Mouse (Mus musculus): ENCODE results near the gene Rgl2.
"Not testable (repeated sequence)": the region's sequence is repeated elsewhere in the genome, so short reads cannot be mapped to it uniquely, and the experiment has no call there.

The Rgl2 gene

DNA sequence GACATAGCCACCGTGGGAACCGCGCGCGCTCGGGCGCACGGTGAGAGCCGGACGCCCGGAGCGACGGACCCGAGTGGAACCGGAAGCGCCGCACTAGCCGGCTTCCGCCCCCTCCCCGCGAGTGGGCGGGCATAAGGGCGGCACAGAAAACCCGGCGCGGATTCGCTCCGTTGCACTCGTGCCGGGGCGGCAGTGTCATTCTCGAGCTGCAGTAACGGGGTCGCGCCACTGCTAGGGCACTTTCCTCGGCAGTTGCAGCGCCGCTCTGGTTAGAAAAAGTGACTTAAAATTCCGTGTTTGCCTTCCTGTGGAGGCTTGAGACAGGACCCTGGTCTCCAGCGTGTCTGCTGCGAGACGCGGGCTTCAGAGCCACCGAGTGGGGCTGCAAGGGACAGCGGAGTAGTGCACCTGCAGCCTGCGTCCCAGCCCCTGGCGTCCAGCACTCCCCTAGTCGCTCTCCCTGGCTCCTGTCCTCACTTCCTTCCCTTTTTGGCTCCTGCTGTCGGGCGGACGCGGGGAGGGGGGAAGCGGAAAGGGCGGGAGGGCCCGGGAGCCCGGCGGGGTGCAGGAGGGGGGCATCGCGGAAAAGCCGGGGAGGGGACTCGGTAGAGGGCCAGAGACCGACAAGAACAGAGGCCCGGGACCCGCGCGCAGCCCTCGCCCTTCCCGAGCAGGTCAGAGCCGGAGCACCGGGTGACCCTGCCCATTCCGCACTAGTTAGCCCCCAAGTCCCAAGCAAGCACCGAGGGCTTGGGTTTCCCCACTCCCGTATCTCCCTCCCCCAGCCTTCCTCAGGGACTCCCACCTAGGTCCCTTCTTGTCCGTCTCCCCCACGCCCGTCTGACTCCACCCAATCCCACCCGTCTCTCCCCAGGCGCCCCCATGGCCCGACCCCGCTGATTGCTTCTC is at the start of gene Rgl2:
TSS of gene Rgl2 (plus strand) at position 173 of the 909 bp plus-strand sequence.
- peak; percentile 89 for DNase-seq (ENCODE audit: low read depth)

DNA sequence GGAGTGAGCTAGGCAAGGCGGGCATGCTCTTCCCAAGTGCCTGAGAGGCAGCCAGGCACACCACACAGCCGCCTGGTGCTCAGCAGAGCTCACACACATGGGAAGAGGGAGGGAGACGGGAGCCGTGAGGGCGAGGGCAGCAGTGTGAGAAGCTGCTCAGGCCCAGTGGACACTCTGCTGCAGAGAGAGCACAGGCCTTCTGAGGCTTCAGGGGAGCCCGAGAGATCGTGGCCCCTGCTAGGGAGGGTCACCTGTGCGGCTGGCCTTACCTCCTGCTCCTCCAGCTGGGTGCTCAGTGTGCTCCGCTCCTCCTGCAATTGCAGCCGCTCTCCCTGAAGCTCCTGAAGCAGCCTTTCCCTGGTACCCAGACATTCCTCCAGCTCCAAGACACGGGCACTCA is 45.0 kb upstream of the Rgl2 start:
- DNase-seq (ENCODE audit: low read depth) = not testable (repeated sequence)

DNA sequence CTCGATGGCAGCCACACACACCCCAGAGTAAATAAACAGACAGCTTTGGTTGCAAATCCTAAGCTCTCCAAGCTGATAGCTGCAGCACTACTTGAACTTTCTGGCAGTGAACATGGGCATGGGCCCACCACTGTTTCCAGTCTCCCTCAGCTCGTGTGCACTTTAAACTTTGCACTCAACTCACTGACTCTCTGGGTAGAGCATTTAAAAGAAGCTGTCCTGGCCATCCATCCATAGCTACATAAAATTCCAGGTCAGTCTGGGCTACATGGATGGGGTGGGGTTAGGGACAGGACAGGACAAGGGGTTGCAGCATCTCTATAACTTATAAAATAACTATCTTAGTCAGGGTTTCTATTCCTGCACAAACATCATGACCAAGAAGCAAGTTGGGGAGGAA is 41.5 kb upstream of the Rgl2 start:
- DNase-seq (ENCODE audit: low read depth) = not testable (repeated sequence)

DNA sequence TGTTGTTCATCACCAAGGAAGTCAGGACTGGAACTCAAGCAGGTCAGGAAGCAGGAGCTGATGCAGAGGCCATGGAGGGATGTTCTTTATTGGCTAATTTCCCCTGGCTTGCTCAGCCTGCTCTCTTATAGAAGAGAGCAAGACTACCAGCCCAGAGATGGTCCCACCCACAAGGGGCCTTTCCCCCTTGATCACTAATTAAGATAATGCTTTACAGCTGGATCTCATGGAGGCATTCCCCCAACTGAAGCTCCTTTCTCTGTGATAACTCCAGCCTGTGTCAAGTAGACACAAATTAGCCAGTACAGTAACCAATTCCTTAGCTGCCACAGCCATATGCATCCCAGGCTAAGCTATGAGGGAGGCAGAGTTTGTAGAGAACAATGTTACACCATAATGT is 41.1 kb upstream of the Rgl2 start:
- DNase-seq (ENCODE audit: low read depth) = not testable (repeated sequence)

DNA sequence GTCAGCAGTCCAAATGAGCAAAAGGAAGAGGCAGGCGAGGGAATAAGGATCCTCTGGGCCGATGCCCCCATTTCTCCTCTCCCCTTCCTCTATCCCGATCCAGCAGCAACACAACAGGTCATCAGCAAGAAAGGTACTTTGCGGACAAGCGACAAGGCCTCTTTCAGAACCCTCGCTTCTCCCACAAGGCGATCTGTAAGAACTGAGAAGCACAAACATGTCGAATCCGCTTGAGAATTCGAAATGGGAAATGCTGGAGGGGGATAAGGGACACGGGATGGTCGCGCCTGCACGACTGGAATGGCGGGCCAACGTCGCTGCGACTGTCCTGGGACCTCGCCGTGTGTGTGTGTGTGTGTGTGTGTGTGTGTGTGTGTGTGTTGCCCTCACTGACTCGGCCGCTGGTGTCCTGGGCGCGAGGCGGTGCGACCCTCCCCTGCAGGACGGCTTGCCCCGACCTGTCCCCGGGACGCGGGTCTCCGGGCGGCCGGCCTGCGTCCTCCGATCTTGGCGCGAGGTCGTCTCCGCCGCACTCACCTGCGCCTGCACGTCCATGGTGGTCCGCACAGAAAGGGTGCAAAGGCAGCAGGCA is 39.3 kb upstream of the Rgl2 start:
- DNase-seq (ENCODE audit: low read depth) = not testable (repeated sequence)

DNA sequence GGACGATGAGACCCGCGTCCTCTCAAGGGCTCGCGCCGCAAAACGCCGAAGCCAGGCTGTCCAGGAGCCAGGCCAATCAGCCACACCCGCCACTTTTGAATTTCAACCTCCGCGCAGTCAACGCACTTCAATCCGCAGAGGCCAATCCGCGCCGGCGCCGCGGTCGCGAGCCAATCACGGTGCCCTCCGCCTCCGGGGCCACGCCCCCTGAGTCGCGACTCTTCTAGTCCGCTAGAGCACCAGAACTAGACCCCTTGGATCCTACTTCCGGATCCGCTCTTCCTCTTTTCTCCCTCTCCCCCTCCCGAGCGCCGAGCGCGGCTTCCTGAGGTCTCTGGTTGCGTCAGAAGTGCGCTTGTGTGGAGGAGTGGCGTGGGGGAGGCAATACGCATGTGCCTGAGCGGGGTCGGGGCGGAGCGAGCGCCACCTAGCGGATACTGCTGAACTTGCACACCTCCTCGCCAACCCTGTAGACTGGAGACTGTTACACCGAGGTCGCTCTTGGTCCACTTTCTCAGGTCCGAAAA is 38.7 kb upstream of the Rgl2 start, which contains the start of gene Kifc1:
TSS of gene Kifc1 (minus strand) at position 129 of the 527 bp plus-strand sequence.
- peak; percentile 99 for DNase-seq (ENCODE audit: low read depth)

DNA sequence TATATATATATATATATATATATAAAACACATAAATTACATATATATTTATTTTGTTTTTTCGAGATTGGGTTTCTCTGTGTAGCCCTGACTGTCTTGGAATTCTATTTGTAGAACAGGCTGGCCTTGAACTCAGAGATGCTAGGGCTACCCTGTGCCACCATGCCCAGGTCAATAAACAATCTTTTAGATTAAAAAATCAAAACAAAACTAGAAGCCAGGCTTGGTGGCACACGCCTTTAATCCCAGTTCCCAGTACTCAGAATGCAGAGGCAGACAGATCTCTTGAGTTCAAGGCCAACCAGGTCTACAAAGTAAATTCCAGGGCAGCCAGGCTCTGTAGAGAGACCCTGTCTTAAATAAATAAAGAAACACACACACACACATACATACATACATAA is 38.0 kb upstream of the Rgl2 start:
- DNase-seq (ENCODE audit: low read depth) = no peak

DNA sequence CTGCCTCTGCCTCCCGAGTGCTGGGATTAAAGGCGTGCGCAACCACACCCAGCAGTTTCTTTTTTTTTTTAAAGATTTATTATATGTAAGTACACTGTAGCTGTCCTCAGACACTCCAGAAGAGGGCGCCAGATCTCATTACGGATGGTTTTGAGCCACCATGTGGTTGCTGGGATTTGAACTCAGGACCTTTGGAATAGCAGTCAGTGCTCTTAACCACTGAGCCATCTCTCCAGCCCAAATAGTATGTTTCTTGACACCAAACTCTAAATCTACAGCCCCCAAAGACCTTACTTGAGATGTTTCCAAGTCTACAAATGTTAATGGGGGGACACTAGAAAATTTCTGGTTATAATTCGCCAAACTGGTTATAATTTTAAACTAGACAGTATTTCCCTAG is 37.5 kb upstream of the Rgl2 start:
- not testable (repeated sequence) for DNase-seq (ENCODE audit: low read depth)

DNA sequence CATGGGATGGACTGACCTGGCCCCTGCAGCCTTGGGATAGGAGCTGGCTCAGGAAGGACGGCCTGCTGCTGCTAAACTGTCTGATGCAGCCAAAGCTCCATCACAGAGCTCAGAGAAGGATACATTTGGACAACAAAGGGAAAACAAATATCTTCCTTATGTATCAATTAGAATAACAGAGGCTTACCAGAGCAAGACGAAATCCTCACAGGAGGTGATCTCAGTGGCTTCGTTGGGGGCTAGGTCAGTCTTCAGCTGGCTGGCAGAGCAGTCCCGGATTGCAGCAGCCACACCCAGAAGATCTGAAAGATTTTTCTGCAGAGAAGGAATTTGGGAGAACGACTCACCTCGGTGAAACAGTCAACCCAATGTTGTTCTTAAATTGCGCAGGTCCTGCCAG is 36.9 kb upstream of the Rgl2 start:
- DNase-seq (ENCODE audit: low read depth) = no peak

DNA sequence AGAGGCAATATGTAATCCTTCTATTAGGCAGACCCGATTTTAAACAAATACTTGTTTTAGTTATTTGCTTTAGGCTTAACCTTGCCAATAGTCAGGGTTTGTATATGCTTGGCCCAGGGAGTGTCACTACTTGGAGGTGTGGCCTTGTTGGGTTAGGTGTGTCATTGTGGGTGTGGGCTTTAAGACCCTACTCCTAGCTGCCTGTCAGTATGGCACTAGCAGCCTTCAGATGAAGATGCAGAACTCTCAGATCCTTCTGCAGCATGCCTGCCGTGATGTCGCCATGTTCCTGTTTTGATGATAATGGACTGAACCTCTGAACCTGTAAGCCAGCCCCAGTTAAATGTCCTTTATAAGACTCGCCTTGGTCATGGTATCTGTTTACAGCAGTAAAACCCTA is 36.3 kb upstream of the Rgl2 start:
- not testable (repeated sequence) for DNase-seq (ENCODE audit: low read depth)

DNA sequence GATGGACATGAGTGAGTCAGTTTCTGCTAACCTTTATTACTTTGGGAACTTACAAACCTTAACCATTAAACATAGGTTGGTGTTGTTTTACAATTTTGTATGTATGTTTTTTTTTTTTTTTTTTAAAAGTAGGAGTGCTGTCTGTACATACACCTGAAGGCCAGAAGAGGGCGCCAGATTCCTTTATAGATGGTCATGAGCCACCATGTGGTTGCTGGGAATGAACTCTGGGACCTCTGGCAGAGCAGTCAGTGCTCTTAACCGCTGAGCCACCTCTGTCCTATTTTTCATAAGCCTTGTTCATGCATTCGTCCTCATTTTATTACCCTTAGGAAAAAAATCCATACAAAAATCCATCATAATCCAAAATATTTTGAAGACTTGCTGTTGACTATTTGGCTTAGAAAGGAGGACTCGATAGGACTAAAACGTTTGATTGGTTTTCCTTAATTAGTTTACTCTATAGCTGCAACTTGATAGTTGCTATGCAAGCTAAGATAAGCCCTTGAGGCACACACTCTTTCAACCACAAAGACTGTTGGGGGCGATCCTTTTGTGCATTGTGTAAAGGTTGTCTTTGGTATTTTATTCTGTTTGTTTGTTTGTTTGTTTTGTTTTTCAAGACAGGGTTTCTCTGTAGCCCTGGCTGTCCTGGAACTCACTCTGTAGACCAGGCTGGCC is 32.1 kb upstream of the Rgl2 start:
- peak; percentile 85 for DNase-seq (ENCODE audit: low read depth)

DNA sequence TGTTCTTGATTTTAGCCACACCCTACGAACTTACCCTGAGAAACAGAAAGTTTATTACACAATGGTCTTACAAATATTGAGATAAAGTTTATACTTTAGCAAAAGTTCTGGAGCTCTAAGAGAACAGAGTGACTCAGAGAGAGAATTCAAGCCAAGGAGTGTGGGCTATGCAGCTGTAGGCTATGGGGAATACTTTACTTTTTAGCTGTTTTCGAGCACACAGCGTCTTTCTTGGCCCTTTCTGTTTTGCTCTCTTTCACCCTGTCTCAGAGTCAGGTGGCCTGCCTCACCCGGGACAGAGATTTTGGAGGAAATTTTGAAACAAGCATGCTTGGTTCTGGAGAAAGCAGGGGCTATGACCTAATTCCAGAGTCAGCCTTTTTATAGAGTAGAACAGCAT is 31.1 kb upstream of the Rgl2 start:
- not testable (repeated sequence) for DNase-seq (ENCODE audit: low read depth)

DNA sequence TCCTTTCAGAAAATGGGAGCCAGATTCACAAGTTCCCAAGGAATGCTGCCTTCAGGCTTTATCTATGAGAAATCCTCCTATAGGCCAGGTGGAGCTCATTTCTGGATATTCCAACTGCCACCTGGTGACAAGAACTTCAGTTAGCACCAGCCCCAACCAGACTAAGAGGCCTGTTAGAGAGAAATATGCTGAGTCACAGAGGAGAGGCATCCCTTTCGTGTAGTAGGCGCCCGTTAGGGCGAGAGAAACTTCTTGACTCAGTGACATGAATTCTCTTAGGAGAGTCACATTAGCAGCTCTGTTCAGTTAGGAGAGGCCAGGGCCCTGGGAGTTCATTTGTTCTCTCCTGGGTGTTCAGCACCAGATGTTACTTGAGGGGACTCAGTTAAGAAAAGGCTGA is 29.7 kb upstream of the Rgl2 start:
- no peak for DNase-seq (ENCODE audit: low read depth)

DNA sequence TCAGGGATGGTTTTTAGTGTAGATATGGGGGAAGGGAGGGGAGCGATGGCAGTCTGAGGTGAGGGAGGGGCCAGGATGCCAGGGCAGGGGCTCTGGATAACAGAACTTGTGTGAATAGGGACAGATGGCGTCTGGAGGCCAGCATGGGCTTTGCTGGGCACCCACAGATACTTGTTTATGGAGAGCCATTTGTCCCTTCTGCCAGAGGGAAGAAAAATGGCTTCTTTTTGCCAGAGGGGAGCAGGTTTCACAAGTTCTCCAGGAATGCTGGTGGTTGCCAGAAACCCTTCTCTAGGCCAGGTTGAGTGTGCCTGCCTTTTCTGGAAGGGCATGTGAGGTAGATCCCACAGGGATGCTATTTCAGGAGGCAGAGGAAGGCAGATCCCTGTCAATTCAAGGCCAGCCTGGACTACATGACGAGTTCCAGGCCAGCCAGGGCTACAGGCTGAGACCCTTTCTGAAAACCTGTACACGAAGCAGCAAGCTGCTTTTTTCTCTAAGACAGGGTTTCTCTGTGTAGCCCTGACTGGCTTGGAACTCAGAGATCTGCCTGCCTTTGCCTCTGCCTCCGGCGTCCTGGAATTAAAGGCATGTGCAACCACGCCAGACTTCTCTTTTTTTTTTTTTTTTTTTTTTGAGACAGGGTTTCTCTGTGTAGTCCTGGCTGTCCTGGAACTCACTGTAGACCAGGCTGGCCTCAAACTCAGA is 28.9 kb upstream of the Rgl2 start:
- no peak for DNase-seq (ENCODE audit: low read depth)

DNA sequence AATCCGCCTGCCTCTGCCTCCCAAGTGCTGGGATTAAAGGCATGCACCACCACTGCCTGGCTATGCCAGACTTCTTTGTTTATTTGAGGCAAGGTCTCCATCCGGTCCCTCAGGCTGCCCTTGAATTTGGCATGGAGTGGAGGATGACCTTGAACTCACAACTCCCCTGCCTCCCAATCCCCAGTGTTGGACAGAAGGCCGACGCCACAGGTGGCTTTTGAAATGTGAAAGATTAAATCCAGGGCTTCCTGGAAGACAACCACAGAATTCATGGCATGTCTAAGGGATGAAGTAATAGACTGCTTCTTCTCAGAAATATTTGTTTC is 28.4 kb upstream of the Rgl2 start:
- no peak for DNase-seq (ENCODE audit: low read depth)

DNA sequence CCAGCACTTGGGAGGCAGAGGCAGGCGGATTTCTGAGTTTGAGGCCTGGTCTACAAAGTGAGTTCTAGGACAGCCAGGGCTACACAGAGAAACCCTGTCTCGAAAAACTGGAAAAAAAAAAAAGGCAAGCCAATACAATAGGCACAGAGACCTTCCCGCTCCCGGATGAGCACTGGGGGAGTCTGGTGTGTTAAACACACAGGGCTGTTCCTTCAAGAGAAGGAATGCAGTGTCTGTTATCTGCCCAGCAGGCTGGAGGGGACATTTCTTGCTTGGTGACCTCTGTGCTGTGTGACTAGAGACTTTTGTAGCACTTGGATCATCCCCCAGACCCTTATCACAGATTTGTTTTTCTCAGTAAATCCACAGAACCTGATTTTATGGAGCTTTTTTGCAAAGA is 27.7 kb upstream of the Rgl2 start:
- DNase-seq (ENCODE audit: low read depth) = no peak

DNA sequence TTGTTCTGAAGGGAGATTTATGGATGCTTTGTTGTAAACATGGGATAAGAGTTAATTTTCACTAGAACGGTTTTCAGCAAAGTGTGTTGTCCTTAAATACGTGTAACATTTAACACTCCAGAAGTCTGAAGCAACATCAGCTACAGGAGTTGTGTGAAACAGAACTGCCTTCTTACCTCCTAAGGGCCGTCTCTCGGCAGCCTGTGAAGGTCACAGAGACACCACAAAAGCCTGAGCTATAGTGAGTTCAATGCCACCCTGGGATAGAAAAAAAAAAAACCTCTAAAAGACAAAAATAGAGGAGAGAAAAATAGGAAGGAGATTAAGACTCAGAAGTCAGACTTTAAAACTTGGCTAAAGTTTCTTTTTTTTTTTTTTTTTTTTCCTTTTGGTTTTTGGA is 27.3 kb upstream of the Rgl2 start:
- DNase-seq (ENCODE audit: low read depth) = no peak

DNA sequence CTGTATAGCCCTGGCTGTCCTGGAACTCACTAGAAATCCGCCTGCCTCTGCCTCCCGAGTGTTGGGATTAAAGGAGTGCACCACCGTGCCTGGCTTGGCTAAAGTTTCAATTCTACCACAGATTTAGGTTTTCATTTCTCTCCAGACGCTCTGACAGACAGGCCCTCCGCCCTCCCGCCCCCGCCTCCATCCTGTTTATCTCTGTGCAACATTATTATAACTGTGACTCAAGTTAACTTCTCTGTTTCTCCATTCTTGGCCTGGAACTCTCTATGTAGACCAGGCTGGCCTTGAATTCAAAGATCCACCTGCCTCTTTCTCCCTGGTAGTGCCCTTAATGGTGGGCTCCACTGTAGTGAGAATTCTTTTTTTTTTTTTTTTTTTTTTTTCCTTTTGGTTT is 26.9 kb upstream of the Rgl2 start:
- DNase-seq (ENCODE audit: low read depth) = no peak

DNA sequence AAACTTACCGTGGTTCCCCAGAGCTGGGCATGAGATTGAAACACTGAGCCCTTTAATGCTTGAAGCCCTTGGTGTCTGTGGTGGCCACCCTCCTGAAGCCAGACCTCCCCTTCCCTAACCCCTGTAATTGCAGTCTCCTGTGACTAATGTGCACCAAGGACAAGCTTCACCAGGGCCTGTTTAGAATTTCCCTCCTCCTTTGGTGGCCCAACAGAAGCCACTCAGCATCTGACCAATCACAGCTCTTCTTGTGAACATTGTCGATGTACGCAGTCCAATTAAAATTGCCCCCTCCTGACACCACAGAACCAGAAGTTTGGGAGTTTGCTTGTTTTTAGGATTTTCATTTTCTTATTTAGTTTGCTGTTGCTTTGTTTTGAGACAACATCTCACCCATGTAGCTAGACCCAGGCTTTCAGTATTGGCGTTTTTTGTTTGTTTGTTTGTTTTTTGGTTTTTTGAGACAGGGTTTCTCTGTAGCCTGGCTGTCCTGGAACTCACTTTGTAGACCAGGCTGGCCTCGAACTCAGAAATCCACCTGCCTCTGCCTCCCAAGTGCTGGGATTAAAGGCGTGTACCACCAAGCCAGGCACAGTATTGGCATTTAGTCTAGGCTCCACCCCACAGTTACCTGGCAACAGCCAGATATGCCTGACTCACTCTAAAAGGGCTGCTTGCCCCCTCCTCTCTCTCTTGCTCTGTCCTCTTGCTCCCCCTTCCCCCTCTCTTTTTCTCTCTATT is 25.3 kb upstream of the Rgl2 start:
- DNase-seq (ENCODE audit: low read depth) = not testable (repeated sequence)

DNA sequence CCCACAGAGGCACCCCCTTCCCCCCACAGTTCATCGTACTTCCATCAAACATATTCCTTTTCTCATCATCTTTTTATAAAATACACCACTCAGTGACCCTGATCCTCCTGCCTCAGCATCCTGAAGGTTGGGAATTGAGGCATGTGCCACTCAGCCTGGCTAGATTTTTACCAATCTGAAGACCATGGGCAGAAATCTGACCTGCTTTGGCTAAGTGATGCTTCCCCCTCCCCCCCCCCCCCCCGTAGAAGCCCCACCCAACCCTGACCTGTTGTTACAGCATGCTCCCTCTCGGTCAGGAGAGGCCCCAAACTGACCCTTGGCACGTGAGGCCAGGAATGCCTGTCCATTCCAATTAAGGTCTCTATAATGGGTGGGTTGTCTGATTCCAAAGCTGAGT is 24.5 kb upstream of the Rgl2 start, which contains the start of gene Platr17:
TSS of gene Platr17 (plus strand) at position 301 of the 400 bp plus-strand sequence.
- not testable (repeated sequence) for DNase-seq (ENCODE audit: low read depth)

DNA sequence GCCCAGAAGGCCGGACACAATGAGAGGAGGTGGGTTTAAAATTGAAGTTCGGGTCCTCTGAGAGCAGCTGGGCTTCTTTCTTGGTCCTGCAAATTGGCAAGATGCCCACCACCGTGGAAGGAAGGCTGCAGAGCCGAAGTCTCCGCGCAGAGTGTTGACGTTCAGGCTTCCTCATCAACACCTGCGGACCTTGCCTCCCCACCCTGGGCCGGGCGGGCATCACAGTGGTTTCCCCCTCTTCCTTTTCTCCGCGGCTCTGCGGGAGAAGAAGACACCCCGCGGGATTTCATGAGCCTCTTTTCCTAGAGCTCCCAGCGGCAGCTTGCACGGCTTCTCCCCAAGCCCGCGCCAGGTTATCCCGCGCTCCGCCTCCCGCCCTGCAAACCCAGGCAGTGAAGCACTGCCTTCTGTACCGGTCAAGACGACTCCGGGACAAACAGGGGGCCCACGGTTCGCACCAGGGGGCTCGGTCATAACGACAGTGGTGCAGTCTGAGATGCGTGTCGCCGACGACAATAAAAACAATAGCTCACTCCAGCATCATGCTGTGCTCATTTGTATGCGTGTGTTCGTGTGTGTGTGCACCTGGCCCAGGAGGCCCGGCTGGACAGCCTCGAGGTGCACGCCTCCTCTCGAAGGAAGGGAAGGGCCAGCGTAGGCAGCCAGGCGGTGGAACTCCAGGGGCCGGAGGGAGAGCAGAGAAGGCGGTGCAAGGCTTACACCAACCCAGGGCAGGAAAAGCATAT is 20.8 kb upstream of the Rgl2 start:
- DNase-seq (ENCODE audit: low read depth) = no peak
